Mouse (Mus musculus) lung, postnatal 0 days (tissue): ENCODE data around the gene Tmem190.

Experiments used
- CTCF ChIP-seq: IDR thresholded peaks from 2 replicates; pipeline ENCODE4 v1.5.1; 2016; ENCODE audit warnings: antibody characterized with exemption, mild to moderate bottlenecking
- EP300 ChIP-seq: IDR thresholded peaks from 2 replicates; pipeline ENCODE4 v1.6.1; 2016; ENCODE audit warnings: antibody characterized with exemption, mild to moderate bottlenecking, control low read depth

GRCm38 (mm10) chr7:4744886-4745285, 37.9 kb upstream of the Tmem190 start:
- TF ChIP-seq CTCF, result no peak
- no peak for TF ChIP-seq EP300
